Mouse (Mus musculus): Measurements from ENCODE around the gene Tsfm.
"Not testable (repeated sequence)": the region's sequence is repeated elsewhere in the genome, so short reads cannot be mapped to it uniquely, and the experiment has no call there.

The Tsfm gene

DNA sequence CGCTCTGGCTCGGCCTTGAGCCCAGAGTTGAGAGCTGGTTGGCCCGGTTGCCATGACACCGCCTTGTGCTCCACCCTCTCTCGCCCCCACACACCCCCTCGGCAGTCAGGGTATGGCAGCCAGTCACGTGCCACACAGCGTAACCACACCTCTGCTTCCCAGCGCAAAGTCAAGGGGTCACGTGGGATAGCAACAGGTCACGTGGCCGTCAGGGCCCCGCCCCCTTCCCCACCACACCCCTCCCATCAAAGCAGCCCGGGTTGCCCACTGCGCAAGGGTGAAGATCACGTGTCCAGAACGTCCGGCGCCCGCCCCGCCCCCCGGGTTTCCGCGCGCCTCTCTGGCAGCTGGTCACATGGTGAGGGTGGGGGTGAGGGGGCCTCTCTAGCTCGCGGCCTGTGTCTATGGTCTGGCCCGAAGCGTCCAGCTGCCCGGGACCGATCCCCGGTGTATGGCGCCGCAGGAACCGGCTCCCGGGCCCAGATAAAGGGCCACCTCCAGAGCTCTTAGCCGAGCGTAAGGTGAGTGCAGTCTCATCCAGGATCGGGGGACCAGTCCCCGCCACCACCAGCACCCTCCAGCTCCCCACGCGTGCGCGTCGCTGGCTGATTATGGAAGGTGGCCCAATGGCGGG, 32.7 kb upstream of the Tsfm start, which contains the start of gene Cdk4:
Cdk4 (plus strand) TSS at position 296 of the 634 bp plus-strand sequence.
- DNase-seq = peak; percentile 99

DNA sequence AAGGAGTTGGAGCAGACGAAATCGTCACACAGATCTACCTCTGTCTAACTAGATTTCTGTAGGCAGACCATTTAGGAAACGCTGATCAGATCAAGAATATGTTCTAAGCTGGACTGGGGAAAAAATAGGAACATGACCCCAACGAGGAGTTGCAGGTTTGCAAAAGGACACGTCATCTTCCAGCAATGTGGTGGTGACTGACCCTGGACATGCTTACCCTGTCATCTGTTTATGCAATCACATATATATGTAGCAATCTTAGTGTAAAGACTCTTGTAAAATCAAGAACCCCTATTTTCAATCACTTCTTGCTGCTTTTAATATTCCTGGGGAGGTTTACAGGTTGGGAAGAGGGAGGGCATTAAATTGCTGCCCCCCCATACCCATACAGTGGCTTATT, 31.9 kb upstream of the Tsfm start:
- no peak for DNase-seq

DNA sequence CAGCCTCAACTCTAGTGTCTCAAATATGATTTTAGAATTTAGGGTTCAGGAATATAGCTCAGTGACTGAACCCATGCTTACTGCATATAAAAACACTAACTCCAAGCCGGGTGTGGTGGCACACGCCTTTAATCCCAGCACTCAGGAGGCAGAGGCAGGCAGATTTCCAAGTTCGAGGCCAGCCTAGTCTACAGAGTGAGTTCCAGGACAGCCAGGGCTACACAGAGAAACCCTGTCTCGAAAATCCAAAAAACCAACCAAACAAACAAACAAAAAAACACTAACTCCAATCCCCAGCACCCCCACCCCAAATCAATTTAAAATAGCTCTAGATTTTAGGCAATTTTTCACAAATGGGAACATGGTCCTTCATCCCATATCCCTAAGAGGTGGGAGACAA, 31.5 kb upstream of the Tsfm start:
- not testable (repeated sequence) for DNase-seq

DNA sequence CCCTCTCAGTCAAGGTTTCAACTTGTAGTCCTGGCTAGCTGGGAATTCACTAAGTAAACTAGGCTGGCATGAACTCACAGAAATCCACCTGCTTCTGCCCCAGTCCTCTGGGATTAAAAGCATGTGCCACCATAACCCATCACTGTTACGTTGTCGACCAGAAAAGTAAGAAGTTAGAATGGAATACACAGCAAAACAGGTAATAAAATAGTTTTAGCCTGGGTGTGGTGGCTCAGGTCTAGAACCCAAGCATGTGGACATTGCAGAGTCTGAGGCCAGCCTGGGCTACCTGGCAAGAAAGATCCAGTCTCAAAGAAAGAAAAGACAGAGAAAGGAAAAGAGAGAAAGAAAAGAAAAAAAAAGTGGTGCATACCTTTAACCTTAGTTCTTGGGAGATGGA, 30.9 kb upstream of the Tsfm start:
- no peak for DNase-seq

DNA sequence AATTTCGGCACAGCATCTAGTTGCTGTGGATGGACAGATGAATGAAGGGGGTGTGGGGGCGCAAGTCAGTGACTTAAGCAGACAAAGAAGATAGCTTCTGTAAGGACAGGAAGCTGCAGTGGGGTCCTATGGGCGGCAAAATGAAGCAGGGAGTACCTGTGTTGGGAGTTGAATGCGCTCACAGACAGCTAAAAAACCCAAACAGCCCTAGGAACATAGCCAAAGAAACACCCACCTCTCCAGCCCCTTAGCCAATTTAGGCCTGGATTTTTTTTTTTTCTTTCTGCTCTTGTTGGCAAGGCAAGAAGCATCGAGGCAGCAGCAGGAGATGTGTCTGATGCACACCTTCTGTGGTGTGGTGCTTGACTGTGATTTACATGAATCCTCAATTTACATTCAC, 30.4 kb upstream of the Tsfm start:
- no peak for DNase-seq

DNA sequence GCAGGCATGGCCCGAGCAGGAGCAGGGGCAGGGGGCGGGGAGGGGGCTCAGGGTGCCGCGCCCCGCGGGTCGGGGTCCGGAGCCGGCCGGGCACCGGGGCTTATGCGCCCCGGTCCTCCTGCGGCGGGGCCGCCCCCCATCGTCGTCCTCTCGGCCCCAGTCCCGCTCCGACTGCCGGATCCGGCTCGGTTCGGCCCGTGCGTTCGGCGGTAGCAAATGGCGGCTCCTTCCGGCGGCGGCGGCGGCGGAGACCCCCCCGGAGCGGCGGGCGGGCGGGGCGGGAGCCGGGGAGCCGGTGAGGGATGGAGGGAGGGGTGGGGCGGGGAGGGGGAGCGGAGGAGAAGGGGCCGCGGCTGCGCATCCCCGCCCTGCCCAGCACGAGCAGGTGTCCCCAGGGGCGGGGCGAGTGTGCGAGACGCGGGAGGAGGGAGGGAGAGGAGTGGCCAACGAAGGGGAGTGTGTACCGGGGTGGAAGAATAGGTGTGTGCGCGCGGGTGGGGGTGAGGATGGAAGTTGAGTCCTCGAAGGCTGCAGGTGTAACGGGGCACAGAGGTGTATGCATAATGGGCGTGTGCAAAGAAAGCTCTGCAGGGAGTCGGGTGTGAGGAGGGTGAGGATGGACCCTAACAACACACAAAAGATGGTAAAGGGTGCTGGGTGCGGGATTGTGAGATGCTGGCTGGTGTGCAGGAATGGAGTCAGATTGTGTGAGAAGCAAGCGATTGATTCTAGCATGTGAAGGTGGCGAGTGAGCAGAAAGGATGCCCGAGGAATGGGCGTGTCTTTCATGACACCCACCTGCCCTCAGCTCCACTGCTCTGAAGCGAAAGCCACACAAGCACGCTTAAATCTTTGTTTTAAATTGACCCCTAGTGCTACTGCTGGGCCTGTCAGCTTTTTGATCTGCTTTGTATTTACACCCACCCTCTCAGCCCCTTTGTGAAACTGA, 29.6 kb upstream of the Tsfm start, which contains the start of gene March9:
March9 (minus strand) TSS at position 217 of the 949 bp plus-strand sequence.
- DNase-seq = peak; percentile 83

DNA sequence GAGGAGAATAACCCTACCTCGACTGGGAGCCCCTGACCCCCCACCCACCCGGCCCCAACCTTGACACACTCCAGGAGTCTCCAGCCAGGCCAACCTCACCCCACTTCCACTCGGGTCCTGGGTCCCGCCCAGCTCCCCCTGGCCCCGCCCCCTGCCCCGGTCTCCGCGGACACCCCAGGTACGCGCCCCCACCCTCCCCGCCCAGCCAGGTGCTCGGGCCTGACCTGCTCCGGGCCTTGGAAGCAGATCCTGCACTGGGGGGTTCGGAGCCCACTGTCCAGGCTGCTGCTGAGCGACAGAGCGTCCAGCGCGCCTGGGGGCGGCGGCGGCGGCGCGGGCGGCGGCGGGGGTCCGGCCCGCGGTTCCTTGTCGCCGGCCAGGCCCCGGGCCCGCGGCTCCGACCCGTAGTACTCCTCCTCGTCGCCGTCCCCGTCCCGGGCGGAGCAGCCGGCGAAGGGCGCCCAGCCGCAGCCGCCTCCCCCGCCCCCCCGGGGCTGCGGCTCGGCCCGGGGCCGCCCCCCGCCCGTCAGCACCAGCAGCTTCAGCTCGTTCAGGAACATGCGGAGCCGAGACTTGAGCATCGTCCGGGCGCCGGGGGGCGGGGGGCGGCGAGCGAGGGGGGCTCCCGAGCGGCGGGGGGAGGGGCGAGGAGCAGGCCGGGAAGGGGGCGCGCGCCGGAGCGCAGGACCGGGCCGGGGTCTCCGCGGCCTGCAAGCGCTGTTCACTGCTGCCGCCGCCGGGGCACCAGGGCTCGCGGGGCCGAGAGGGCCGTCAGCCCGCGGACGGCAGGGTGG, 28.7 kb upstream of the Tsfm start:
- DNase-seq = no peak

DNA sequence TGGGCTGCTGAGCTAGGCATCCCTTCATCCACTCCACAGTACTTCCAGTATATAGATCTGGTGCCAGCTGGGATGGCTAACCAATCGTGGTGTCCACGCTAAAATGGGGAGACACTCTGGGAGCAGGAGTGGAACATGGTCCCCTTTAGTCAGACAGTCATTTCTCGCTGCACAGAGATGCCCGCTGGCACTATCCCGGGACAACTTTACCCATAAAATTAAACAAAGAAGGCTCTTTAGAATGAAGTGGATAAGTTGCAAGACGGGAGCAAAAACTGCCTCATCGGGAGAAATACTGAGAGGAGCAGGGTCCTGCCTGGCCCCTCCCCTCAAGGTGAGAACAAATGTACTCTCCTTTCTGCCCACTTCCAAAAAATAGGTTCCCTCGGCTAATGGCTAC, 28.1 kb upstream of the Tsfm start:
- no peak for DNase-seq

DNA sequence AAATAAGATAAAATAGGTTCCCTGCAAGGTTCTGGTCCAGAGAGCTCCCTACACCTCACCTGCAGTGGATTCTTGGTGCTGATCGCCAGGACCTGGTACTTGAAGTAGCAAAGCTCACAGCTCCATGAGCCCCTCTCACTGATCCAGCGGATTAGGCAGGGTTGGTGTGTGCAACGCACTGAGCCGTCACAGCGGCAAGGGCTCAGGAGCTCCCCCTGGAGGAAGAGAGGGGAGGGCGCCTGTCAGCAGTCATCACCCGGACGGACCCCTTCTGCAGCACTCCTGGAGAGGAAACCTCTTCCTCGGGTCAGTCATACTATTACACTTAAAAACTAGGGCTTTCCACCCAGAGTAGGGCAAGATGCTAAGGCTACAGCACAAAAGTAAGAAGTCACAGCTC, 27.5 kb upstream of the Tsfm start:
- no peak for DNase-seq

DNA sequence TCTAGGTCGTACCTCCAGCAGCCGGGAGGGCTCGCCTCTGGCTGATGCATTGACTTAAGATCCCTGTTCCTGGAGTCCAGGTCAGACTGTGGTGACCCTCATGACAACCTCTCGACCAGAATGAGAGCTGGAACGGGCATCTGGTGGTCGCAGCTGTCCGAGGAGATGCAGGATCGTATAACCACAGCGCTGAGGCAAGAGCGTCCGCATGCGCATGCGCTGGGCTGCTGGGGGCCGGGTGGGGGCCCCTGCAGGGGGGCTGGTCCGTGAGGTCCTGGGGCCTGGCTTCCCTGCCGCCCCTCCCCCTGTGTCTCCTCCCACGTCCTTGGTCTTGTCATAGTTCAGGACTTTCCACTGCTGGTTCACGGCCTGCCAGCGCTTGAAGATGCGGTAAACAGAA, 25.9 kb upstream of the Tsfm start:
- DNase-seq = no peak

DNA sequence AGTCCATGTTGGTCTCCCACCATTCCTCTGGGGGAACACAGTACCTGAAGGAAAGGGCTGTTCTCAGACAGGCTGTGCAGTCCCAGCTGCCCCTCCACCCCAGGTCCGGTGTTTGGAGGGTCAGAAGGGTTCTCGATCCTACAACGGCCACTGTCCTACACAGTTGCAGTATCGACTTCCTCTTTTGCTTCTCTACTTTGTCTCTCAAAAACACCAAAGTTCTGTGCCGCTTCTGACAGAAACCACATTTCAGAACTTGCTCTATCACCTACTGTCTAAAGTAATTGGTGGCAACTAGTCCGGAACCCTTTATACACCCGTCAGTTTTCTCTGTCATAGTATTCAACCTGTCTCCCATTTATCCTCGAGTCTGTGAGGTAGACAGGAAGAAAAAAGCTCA, 24.8 kb upstream of the Tsfm start:
- DNase-seq = no peak

DNA sequence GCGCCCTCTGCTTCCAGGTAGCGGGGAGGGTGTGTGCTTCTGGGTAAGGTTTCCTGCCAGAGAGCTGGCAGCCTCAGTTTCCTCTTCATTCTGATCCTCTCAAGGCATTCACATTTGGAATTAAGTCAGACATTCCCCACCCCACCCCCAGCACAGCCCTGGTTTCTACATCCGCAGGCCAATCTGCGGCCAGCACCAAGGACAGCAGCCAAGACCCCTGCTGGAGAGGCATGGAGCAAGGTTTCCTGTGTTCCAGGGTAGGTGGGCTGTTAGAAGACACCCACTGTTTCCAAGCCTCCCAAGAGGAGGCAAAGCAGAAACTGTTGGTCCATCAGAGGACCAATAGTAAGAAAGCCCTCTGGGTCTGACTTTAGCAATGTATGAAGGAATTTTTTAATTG, 24.0 kb upstream of the Tsfm start:
- no peak for DNase-seq

DNA sequence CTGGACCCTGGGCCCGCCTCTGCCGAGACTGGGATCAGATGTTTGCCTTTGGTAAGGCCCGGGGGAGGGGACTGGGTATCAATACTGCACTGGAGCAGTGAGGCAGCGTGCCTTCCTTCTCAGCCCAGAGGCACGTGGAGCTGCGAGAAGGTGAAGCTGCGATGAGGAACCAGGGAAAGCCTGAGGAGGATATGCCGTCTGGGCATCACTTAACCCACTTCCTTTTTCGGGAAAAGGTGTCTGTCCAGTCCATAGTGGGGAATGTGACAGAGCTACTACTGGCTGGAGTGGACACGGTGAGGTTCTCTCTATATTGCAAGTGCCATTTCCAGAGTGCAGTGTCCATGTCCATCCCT, 19.5 kb upstream of the Tsfm start:
- DNase-seq = no peak

DNA sequence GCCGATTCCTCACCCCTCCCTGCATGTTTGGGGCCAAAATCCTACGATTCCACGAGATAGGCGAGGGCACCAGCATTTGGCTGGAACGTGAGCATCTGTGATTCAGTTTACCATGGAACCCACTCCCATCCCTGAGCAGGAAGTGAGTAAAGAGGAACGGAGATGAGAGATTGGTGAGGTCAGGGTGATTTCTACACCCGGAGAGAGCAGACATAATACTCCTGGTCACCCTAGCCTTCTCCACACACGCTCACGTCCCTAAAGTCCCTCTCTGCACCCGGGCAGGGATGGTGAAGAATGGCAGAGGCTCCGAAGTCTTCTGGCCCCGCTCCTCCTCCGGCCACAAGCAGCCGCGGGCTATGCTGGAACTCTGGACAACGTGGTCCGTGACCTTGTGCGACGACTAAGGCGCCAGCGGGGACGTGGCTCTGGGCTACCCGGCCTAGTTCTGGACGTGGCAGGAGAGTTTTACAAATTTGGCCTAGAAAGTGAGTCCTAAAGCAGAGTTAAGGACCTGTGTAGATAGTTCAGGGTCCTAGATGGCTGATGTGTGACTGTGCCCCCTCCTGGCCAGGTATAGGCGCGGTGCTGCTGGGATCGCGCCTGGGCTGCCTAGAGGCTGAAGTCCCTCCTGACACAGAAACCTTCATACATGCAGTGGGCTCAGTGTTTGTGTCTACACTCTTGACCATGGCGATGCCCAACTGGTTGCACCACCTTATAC, 18.9 kb upstream of the Tsfm start:
- DNase-seq = no peak

DNA sequence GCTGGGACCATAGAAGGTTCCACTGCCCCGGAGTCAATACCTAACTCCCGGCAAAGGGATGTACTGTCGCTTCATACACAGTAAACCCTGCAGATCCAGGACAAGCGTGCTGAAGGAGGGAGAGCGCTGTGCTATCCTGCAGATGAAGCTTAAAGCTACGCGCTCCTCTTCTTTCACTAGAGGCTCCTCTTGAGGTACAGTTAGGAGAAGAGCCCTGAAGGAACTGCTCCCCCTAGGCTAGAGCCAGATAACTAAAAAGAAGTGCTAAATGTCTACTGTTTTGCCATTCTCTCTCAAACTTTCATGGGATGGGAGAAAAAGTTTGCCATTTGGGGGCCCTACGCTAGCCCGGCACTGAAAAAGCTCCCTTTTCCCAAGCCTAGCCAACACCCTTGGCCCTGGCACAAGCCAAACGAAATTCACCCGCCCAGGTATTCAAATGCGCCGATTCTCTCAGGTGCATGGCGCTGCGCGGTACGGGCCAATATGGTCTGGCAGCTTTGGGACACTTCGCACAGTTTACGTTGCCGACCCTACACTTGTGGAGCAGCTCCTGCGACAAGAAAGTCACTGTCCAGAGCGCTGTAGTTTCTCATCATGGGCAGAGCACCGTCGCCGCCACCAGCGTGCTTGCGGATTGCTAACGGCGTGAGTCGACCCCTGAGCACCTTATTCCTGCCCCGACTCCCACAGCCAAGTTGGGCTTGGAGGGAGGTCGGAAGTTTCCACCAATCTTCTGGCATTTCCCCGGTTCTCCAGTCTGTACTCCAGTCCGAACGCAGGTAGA, 18.2 kb upstream of the Tsfm start:
- no peak for DNase-seq

DNA sequence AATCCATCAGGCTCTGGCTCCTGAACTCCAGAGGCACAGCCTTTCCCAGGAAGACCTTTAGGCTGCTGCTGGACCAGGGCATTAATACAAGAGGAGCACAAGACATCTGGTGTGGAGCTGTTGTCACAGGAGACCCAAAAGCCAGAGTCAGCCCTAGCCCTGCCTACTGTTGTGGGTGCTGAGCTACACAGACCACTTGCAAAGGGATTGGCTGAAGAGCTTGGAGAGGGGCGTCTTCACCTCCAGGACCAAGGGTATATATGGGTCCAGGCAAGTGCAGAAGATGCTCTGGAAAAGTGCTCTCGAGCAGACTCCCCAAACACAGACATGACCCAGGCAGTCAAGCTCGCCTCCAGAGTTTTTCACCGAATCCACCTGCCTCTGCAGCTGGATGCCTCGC, 17.3 kb upstream of the Tsfm start, which contains the start of gene Cyp27b1:
Cyp27b1 (plus strand) TSS at position 297 of the 400 bp plus-strand sequence.
- no peak for DNase-seq

DNA sequence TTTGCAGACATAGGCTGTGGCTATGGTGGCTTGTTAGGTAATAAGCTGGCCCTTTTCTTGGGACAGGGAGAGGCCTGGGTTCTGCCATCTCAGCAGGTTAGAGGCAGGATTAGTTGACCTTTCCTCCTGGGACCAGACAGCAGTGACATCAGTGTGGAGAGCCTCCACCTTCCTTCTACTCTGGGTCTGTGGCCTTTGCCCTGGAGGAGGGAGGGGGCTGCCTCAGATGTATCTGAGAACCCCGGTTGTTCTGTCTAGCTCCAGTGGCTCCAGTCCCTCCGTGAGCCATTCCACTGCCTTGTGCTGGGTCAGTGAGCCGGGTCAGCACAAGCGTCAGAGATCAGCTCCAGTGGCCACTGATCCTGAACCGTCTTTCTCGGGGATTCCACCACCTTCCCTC, 12.5 kb upstream of the Tsfm start:
- no peak for DNase-seq

DNA sequence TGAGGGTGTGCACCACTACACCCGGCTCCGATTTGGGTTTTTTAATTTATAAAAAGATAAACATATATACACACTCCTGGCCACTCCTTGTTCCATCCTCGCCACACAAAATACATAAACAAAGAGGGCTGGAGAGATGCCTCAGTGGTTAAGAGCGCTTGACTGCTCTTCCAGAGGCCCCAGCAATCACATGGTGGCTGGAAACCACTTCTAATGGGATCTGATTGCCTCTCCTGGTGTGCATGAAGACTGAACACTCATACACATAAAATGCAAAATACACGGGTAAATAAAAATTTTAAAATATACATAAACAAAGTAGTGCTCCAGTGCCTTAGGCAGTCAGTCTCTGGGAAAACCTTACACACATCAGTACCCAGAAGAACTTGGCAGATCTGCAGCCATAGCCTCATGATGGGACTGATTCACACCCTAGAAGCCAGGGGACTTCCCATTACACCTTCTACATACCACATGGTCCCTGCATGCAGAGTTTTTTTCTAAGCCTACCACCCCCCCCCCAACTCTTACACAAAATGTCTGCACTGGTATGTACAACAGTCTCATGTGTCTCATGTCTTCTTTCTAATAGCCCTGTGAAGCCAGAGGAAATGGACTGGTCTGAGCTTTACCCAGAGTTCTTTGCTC, 12.0 kb upstream of the Tsfm start:
- no peak for DNase-seq

DNA sequence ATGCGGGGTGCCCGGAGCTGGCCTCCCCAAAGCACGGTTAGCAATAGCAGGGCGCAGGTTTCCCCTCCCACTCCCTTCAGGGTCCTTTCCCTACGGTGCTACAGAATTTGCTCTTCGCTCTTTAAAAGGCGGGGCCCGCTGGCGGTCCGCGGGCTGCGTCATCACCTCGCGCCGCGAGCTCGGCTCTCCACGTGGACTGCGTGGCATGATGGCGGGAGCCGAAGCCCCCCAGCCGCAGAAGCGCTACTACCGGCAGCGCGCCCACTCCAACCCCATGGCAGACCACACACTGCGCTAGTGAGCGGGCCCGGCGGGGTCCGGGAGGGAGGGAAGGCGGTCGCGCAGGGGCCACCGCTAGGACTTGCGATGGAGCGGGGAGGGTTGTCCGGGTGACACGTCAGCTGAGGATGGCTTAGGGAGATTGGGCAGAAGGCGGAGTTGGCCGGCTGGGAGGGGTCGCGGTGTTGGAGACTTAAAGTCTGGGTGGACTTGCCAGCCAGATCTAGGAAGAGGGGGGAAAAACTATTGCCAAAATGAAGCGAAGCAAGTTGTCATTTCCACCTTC, 11.2 kb upstream of the Tsfm start:
- DNase-seq = peak; percentile 86

DNA sequence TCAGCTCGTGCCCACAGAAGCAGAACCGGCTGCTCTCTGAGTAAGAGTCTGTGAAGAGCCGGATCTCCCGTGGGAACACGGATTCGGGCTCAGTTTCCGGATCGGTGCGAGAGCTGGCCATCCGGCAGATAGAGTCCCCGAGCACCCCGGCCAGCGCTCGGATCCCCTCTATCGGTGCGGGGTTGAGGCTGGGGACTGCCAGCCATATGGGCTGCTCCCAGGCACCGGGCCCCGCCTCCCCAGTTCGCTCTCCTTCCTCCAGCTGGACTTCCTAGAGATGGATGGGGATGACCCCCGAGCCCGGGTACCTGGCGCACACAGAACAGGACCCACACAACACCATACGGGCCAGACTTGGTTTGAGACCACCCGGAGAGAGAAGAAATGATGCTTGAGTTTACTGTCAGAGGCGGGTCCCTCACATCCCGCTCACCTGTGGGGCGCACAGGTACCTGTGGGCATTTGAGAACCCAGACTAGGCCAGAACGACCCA, 10.7 kb upstream of the Tsfm start, which contains the start of the genes Mettl1 and Eef1akmt3:
Mettl1 (plus strand) TSS at position 141 of the 493 bp plus-strand sequence.
Eef1akmt3 (minus strand) TSS at position 240 of the 493 bp plus-strand sequence.
- no peak for DNase-seq
